Mouse (Mus musculus) heart, adult 2 months (tissue): ENCODE results near the gene Trp53i11.

ENCODE experiments used
- CTCF ChIP-seq: fragments of 200-600 bp; IDR thresholded peaks from 2 replicates; pipeline ENCODE4 v1.8.1; 2022; ENCODE audit warnings: antibody characterized with exemption, mild to moderate bottlenecking, moderate library complexity
- EP300 ChIP-seq: fragments of 200-500 bp; IDR thresholded peaks from 2 replicates; pipeline ENCODE4 v1.6.1; 2011; ENCODE audit warnings: low read depth, low read length, control low read depth; ENCODE audit not compliant: insufficient read depth
- POLR2A ChIP-seq: fragments of 200-500 bp; IDR thresholded peaks from 2 replicates; pipeline ENCODE4 v1.6.1; 2011; ENCODE audit warnings: mild to moderate bottlenecking, low read depth, low read length, control low read depth; ENCODE audit not compliant: insufficient read depth

DNA sequence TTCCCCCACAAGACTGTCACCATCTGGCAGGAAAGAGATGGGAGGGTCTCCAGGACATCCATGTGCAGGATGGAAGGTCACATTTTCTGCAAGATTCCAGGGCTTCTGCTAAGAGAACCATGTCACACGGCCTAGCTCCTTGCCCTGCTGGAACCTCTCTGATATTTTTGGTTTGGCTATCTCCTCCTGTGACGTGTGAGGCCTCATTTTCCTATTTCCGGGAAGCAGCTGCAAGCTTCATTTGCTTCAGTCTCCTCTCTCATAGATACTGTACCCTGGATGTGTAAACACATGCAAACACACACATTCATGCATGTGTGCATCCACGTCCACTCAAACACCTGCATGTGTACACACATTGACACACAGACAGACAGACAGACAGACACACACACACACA is 24.6 kb upstream of the Trp53i11 start:
- 0 out of 2 replicates have a peak, but pooled peaks have one; percentile 32 for TF ChIP-seq POLR2A
- no peak for TF ChIP-seq CTCF
- 0 out of 2 replicates have a peak, but pooled peaks have one; percentile 12 for TF ChIP-seq EP300
